ENCODE assay signal across 15 mouse cellular contexts in genomic region chr9:116346495-116346894, GRCm38 (mm10).
"Had no signal": no experiment of that assay in that cellular context is flagged by ENCODE, and none has a peak within 500 bp of the region (broad histone marks: within the 10 kb centered on the region; RNA-seq: fewer than 3 reads in every experiment).

No protein-coding gene starts in this region.

- H3K4me3 ChIP-seq: neural tube, embryonic 13.5 days; neural tube, embryonic 15.5 days; stomach, embryonic 15.5 days had no signal

- H3K36me3 ChIP-seq: neural tube, embryonic 13.5 days; neural tube, embryonic 15.5 days; stomach, embryonic 15.5 days had no signal

- H3K9me3 ChIP-seq: neural tube, embryonic 13.5 days; neural tube, embryonic 15.5 days; stomach, embryonic 15.5 days had no signal

- H3K27me3 ChIP-seq: neural tube, embryonic 13.5 days; neural tube, embryonic 15.5 days; stomach, embryonic 15.5 days had no signal

- H3K9ac ChIP-seq: neural tube, embryonic 13.5 days; neural tube, embryonic 15.5 days; stomach, embryonic 15.5 days had no signal

- DNase-seq: retina, postnatal 1 day; right cerebral cortex, postnatal 14 days; right cerebral cortex, postnatal 25 days; right cerebral cortex, postnatal 4 days; spleen, adult 18-20 months; thymus, adult 18-20 months; thymus, adult 2 months; thymus, postnatal 14 days; thymus, postnatal 25 days; thymus, postnatal 36 days; thymus, postnatal 4 days had no signal

- H3K4me2 ChIP-seq: neural tube, embryonic 13.5 days; neural tube, embryonic 15.5 days; stomach, embryonic 15.5 days had no signal

- H3K27ac ChIP-seq: neural tube, embryonic 13.5 days; neural tube, embryonic 15.5 days; stomach, embryonic 15.5 days; stomach, postnatal 0 days had no signal
